Mouse (Mus musculus): ENCODE data around the gene Fam216a.
A peak's percentile ranks its signal among the peaks of the same experiment; 100 is the strongest.
"Not testable (repeated sequence)": the region's sequence is repeated elsewhere in the genome, so short reads cannot be mapped to it uniquely, and the experiment has no call there.

Gene Fam216a

GRCm38 (mm10) chr5:122319474-122320204, 52.5 kb downstream of the Fam216a start:
- no peak for DNase-seq

GRCm38 (mm10) chr5:122318976-122319375, 53.2 kb downstream of the Fam216a start:
- DNase-seq = not testable (repeated sequence)

GRCm38 (mm10) chr5:122318100-122318499, 54.1 kb downstream of the Fam216a start:
- DNase-seq = no peak

GRCm38 (mm10) chr5:122317329-122318045, 54.7 kb downstream of the Fam216a start:
- DNase-seq = no peak

- peak; percentile 79 to 88 for DNase-seq
Observed at GRCm38 (mm10) chr5:122314966-122315667, 57.0 kb downstream of the Fam216a start.

Data from kidney, postnatal 4 days (tissue).